Mouse (Mus musculus) right cerebral cortex, postnatal 14 days (tissue): Measurements from ENCODE around the gene Ctcf.

Source experiments
- DNase-seq: peaks from one replicate; pipeline ENCODE4 v3.0.0; 2022

Gene Ctcf

GRCm38 (mm10) chr8:105617451-105618278 lies 18.7 kb upstream of the Ctcf start:
- DNase-seq = no peak

- DNase-seq = no peak
Measured at GRCm38 (mm10) chr8:105618279-105618634, 18.1 kb upstream of the Ctcf start.

DNA sequence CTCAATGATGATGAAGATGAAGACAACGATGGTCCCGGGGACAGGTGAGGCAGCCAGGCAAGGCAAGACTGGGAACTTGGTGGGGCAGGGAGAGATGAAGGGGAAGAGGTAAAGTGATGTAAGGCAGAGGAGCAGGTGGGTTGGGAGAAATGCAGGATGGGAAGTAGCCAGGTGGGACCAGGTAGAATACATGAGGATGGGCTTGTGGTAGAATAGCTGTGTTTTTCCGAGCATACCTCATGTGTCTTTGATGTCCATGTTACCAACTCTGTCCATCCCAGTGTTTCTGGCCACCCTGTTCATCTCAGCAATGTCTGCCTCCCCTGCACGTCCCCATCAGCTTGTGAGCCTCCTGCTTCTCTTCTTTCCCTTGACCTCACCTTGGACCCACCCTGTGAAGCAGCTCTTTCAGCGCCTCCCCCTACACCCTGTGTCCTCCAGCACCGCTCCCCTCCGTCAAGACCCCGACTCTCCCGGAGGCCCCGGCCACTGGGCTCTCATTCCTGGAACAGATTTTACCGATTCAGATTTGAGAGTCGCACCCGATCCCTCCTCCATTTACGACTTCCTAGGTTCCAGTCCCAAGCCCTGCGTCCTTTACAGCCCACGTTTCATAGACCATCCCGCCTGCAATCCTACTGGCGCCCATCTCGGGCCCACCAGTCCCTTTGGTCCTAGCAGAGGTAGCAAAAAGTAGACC lies 17.3 kb upstream of the Ctcf start:
- no peak for DNase-seq

DNA sequence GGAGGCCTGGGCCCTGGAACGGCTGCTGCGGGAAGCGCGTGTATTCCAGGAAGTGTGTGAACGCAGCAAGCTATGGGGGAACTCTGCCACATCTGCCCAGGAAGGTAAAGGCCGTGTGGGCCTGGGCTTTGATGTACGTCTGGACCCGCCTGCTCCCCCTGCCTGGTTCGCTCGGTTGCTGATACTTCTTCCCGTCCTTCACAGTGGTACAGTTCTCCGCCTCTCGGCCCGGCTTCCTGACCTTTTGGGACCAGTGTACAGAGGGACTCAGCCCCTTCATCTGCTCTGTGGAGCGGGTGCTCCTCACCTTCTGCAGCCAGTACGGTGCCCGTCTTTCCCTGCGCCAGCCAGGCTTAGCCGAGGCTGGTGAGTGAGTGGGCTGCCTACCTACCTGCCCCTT lies 16.2 kb upstream of the Ctcf start:
- peak; percentile 13 for DNase-seq

DNA sequence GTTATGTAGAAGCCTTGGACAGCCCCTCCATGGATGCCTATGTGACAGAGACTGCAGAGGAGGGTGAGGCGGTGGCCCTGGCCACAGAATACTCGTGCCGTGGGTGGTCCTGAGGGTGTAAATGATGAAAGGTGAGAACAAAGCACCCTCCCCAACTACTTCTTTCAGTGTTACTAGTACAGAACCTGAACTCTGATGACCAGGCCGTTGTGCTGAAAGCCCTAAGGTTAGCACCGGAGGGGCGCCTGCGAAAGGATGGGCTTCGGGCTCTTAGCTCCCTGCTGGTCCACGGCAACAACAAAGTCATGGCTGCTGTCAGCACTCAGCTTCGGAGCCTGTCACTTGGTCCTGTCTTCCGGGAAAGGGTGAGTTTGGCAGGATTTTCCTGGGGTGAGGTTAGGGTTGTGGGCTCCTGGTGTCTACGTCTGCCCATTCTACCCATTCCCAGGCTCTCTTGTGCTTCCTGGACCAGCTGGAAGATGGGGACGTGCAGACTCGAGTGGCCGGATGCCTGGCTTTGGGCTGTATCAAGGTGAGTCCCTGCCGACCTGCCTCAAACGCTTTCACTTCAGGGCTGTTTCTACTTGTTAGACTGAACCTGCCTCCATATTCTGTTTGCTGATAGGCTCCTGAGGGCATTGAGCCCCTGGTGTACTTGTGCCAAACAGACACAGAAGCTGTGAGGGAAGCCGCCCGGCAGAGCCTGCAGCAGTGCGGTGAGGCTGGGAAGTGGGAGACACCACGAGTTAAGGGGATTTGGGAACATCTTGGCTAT lies 15.2 kb upstream of the Ctcf start:
- no peak for DNase-seq

GRCm38 (mm10) chr8:105621841-105622240 lies 14.5 kb upstream of the Ctcf start:
- peak; percentile 13 for DNase-seq

DNA sequence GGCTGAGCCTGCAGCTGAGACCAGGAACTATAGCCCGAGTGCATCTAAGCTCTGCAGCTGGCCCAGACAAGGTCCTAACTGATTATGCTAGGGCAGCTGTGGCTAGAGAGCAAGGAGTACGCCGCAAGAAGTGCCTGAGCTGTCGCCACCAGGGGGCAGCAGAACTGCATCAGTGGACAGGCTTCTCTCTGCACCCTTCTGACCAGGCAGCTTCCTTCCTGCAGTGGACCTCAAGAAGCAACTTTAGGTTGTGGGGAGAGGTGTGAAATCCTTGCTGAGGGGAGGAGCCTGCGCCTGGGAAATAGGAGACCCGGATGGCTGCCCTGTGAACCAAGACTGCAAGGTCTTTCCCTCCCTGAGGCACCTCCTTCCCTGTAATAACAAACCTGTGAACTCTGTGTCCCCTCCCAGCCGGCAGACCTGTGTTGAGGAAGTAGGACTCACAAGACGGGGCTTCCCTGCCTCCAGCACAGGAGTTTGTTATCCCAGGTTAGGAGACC lies 13.9 kb upstream of the Ctcf start:
- DNase-seq = peak; percentile 97

DNA sequence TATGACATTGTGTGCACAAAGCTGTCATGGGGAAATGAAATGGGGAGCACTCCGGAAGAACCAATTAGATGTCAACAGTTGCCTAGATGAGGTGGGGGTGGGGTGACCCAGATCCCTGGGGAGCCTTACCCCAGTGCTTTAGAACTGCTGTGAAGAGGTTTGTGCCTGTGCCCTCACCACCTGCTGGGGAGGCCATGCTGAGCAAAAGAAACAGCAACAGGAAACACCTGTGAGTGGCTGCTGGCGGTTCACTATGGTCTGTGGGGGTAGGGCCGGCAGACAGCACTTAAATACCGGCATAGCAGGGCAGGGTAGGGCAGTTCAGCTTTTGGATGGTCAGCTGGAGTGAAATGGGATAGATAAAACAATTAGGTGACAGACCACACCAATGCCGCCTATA lies 13.2 kb upstream of the Ctcf start:
- peak; percentile 22 for DNase-seq

DNA sequence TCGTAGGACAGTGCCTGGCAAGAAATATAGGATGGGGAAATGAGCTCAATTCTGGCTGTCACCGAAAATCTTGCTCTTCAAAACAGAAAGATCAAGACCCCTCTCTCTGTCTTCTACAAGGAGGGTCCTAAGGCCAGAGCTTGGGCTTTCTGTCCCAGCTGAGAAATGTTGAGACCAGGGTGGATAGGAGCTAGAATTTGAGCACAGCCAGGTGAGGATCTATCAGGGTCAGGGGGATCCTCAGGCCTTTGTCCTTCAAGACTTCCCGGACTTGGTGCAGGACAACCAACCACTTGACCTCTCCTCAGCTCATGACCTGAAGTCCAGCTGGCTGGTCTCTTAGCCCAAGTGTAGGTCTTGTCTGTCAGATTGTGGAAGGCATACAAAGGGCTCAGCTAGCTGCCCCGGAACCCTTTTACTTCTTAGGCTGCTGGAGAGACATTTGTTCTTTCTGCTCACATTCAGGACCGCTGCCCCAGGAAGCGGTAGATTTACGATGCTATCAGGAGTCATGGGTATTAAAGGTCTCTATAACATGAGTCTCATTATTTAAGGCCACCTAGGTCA lies 12.6 kb upstream of the Ctcf start:
- DNase-seq = no peak

DNA sequence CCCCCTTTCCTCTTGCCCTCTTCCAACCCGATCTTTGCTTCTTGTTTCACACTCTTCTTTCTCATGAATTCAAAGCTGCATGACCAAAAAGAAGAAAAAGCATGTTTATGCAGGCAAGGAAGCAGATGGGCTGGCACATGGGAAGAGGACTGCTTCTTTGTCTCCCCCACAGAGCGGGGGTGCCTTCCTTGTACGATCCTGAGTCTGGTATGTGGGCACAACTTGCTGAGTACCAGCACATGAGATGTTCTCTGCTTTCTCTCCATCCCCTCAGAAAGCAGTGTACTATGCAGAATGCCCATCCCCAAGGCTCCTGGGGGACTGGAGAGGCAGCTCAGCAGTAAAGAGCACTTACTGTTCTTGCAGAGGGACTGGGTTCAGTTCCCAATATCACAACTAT lies 12.0 kb upstream of the Ctcf start:
- DNase-seq = peak; percentile 64

- DNase-seq = no peak
Measured at GRCm38 (mm10) chr8:105624831-105625230, 11.5 kb upstream of the Ctcf start.

GRCm38 (mm10) chr8:105626086-105626485 lies 10.3 kb upstream of the Ctcf start:
- no peak for DNase-seq

DNA sequence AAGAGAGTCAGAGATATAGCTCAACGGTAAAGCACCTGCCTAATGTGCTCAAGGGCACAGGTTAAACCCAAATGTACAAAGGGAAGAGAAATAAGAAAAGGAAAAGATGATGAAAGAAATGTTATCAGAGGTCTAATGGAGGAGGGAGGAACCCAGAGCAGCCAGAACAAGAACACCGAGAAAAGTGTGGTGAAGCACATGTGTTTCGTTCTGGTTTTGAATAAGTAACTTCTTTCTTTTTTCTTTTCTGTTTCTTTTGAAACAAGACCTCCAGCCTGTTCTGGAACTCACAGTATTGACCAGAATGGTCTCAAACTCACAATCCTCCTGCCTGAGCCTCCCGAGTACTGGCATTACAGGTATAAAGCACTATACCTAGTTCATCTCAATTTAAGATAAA lies 7.0 kb upstream of the Ctcf start:
- DNase-seq = no peak

GRCm38 (mm10) chr8:105634771-105635458 lies 1.5 kb upstream of the Ctcf start:
- no peak for DNase-seq

DNA sequence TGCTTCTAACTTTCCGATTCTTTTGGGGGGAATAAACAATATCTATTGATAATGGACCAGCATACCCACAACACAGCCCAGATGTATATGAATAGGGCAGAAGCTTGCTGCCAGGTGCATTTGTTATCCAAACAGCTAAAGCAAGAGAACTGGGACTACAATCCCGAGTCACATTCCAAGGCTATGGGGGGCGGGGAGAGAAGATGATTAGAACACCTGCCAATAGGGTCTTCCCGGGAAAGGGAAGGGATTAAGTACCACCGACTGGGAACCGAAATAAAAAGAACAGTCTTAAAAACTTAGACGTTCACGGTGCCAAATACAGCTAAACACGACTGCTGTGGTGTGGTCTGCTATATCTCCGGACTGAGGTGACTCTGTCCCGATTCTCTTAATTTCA lies 887 bp upstream of the Ctcf start:
- DNase-seq = no peak

DNA sequence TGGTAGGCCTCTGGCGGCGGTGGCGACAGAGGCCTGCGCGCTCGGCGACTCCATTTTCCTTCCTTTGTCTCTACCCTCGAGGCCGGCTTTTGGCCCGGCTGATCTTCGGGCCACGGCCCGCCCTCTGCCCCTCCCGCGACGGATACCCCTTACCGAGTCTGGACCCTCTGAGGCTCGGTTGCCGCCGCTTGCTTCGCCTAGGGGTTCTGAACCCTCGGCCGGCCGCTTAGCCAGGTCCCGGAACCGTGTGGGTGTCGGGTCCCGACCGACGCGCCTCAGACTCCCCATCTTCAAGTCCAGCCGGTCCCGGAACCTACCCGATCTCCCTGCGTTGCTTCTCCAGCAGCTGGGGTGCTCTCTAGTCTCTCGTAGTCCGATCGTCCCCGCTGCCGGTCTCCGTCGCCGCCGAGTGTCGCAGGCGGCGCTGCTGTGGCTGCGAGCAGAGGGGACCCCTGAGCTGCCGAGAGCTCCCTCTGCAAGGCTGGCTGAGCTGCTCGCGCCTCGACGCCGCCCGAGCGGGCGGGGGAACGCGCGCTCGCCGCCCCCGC lies 669 bp downstream of the Ctcf start, which contains the start of gene Agrp:
Gene Agrp (minus strand): TSS at position 431 of the 548 bp plus-strand sequence.
- peak; percentile 66 for DNase-seq

- no peak for DNase-seq
Measured at GRCm38 (mm10) chr8:105637601-105638041, 1.3 kb downstream of the Ctcf start.

DNA sequence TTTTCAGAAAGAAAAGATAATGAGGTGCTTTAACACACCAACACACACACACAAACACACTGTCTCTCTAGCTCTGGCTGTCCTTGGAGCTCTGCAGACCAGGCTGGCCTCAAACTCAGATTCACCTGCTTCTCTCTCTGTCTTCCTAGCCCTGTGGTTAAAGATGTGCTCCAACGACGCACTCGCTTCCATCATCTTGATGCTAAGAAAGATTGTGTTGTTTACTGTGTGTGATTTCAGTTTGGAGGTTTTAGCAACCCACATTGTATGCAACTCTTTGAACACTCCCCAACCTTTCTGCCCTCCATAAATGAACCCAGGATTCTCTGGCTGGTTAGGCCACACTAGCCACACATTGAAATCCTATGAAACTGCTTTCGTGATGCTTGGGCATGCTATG lies 2.1 kb downstream of the Ctcf start:
- DNase-seq = no peak

GRCm38 (mm10) chr8:105639835-105640234 lies 3.5 kb downstream of the Ctcf start:
- DNase-seq = no peak

- no peak for DNase-seq
Measured at GRCm38 (mm10) chr8:105640511-105640910, 4.1 kb downstream of the Ctcf start.

DNA sequence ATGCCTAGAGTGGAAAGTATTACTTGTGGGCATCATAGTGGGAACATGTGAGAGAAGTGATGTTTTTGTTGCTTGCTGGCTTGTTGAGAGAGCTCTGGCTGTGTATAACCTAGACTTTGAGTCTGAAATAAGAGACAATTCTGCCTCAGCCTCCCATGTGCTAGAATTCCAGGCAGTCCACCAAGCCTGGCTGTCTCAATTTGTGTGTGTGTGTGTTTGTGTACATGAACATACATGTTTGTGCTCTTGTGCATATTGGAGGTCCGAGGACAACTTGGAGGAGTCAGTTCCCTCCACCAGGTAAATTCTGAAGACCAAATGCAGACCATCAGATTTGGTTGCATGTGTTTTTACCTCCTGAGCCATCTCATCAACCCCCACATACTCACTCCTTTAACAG lies 8.8 kb downstream of the Ctcf start:
- no peak for DNase-seq

- DNase-seq = no peak
Measured at GRCm38 (mm10) chr8:105648929-105649328, 12.6 kb downstream of the Ctcf start.
